Mouse (Mus musculus) fat pad, adult 2 months (tissue): ENCODE measurements at regions not wholly inside any gene's neighbourhood (a gene's known extent, or its start where the extent isn't known, plus 50 kb on each side); places are given as distances from the start of the nearest gene placed in this dataset.

Experiments used
- DNase-seq: peaks from one replicate; pipeline ENCODE4 v3.0.0-alpha.2; 2011; ENCODE audit warnings: low read depth, low spot score; ENCODE audit errors: extremely low read depth

DNA sequence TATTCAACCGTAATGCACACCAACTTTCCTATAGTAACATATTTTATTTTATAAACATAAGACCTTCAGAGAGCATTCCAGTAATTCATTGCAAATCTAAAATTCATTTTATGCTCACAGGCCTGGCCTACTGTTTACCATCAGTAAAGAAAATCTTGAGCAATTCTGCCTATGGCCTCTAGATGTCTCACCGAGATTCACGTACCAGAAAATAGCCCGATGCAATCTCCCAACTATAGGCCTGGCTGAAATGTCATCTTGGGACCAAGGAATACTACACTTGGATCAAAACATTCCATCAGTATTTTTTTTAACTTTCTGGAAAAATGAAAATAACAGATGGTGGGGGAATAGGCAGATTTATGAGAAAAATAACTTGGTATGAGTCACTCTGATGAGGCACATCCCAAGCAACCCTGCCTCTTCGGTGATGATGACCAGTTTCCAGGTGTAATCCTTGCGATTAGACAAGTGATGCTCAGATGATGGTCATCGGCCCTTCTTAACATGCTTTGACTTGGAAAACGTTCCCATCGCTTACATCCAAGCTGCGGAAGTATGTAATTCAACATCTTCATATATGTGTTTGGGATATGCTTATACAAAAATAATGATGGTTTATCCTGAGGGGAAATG is 439.9 kb downstream of the Nyap2 start:
- DNase-seq: no peak

- no peak for DNase-seq
Observed at GRCm38 (mm10) chr1:81520420-81521273, 443.9 kb downstream of the Nyap2 start.

GRCm38 (mm10) chr1:81522929-81523328 is 446.2 kb downstream of the Nyap2 start:
- DNase-seq: no peak

- DNase-seq: no peak
Observed at GRCm38 (mm10) chr1:81525821-81526220, 449.1 kb downstream of the Nyap2 start.

DNA sequence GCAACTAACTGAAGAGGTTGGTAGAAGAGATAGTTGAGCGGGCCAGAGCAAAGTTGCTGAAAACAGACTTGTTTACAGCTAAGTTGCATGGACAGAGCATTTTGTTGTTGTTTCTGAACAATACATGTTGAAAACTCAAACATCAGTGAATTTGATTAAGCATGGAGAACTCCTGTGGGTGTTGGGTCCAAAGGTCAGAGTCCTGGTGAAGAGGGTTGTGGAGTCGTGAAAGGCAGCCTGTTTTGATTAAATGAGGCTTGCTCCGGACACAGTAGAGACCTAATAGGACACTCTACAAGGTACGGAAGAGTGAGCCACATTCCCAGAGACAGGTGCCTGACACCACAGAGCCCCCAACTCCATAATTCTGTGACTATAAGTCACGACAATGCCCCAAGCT is 461.1 kb downstream of the Nyap2 start:
- no peak for DNase-seq

- no peak for DNase-seq
Observed at GRCm38 (mm10) chr1:81539591-81540311, 463.0 kb downstream of the Nyap2 start.

- no peak for DNase-seq
Observed at GRCm38 (mm10) chr1:81548906-81549305, 472.2 kb downstream of the Nyap2 start.

- DNase-seq: no peak
Observed at GRCm38 (mm10) chr1:81549706-81550105, 473.0 kb downstream of the Nyap2 start.

GRCm38 (mm10) chr1:81552731-81553130 is 476.0 kb downstream of the Nyap2 start:
- DNase-seq: no peak

DNA sequence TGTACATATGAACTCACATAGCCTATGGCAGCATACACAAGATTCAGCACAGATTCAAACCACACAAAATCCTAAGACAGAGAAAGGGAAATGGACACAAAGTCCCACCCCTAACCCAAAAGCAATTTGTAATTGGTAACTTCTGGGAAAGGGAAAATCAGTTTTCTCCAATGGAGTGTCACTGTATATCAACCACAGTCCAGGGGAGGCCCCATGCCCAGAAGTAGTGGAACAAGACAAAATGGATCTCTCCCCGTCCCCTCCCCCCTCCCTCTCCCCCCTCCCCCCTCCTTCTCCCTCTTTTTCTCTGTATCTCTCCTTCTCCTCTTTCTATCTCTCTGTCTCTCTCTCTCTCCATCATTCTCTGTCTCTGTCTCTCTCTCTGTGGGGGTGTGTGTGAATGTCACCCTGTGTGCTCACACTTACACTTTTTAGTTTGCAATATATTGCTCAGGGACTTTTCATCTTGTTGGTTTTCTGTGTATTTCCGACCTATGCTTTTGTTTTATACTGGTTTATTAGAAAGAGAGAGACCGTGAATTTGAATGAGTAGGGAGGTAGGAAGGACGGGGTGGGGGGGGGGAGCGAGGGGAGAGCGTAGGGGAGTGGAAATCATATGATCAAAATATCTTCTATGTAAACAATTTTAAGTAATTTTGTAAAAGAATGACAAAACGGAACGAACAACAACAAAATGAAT is 500.4 kb downstream of the Nyap2 start:
- no peak for DNase-seq

DNA sequence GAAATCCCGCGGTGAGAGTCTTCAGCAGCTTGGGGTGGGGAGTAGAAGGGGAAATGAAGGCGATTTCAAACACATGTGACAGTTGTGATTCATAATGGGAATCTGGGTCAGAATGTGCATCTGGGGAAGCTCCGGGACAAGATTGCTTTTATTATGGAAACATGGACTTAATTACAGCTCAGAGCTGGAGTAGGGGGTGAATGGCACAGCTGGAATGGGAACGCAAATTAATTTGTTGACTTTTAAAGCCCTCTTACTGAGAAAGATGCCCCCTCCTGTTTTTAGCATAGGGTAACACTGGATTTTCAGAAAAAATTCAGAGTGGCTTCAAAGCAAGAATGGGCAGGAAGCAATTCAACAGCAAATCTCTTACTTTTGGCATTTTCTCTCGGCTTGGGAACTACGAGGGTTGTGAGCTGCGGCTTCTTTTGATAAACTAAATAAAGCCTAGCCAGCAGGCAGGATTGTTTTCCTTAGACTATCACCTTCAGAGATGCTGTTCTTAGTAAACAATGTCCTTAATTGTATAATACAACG is 501.0 kb downstream of the Nyap2 start:
- no peak for DNase-seq

GRCm38 (mm10) chr1:81581208-81581607 is 504.5 kb downstream of the Nyap2 start:
- no peak for DNase-seq

DNA sequence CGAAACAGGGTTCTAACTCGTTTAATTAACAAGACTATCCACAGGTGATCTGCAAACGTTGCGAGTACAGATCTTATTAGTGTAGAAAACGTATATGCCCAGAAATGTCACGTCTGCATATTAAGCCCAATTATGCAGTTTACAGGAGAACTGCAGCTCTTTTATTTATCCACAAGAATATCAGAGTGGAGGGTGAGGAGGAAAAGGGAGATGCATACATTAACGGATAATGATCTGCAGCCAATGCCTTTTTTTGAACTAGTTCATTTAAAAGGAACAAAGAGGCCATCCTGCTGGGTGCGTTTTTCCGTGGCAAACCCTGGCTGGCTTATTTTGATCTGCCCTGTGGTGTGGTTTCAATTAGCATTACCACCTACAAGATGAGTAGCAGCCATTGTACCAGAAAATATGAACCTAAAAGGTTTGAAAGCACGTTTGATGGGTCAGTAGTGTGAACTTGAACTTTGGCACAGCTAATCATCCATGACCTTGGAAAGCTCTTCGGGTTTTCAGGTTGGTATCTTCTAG is 511.1 kb downstream of the Nyap2 start:
- no peak for DNase-seq

DNA sequence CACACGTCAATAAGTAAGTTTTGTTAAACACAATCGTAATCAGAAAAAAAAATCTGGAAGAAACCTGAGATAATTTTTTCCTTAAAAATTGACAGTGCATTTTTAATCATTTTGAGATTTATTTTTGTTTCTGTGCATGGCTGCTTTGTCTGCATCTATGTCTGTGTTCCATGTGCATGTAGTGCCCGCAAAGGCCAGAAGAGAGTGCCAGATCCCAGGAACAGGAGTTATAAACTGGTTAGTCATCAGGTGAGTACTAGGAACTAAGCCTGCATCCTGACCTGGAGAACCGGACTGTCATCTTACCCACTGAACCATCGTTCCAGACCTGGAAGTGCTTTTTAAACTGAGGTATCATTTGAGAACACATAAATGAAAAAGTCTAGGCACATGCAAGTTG is 514.9 kb downstream of the Nyap2 start:
- no peak for DNase-seq

GRCm38 (mm10) chr1:81593280-81594182 is 516.8 kb downstream of the Nyap2 start:
- no peak for DNase-seq

GRCm38 (mm10) chr1:81594183-81594515 is 517.4 kb downstream of the Nyap2 start:
- no peak for DNase-seq

DNA sequence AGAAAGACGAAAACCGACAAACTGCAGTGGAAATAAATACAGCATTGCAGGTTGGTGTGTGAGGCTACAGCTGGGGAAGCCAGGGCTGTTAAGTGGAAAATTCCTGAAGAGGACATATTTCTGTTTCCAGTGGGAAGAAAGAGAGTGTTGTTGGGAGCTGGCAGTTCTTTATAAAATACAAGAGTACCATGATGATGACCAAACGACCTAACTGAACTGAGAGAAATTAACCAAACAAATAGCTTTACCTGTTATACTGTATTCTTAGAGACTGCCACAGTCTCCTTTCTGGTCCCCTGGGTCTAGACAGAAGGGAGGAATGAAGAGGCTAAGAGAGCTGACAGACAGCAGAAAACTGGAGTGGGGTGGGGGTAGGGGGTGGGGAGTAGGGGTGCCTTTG is 517.9 kb downstream of the Nyap2 start:
- DNase-seq: no peak

DNA sequence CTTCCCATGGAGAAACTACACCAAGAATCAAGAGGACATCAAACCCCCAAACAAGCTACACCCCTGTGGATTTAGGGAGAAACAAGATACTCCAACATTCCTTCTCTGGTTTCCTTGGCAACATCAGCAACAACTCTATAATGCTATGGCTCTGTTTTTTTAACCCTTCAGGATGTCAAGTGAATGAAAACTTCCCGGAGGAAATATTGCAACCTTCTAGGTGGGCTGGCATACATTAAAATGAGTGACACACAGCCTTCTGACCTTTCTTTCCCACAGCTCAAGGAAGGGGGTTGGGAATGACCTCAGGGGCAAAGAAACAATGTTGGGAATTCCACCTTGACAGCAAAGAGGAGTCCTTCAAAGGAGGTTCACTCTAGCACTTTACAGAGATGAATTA is 532.0 kb downstream of the Nyap2 start:
- no peak for DNase-seq

DNA sequence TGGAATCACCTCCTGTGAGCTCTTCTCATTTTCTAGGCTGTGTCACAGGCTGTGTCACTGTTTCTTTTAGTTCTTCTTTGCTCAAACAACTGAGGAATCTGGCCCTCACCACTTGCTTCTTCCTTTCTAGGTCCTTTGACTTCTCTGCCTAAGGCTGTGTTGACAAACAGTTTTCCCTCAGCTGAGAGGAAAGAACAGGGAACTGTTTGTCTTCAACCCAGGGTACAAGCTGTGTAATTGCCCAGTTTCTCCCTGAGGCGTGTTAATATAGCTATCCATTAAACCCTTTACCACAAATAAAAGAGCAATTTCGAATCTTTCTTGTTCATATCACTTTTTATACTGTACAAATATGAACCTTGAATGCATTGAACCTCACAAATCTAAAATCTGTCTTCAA is 542.1 kb downstream of the Nyap2 start:
- no peak for DNase-seq

- DNase-seq: no peak
Observed at GRCm38 (mm10) chr1:81624141-81624540, 547.4 kb downstream of the Nyap2 start.
